Mouse (Mus musculus) CH12.LX (cell line): ENCODE measurements around the gene Gm20388. TPM values are rescaled to one million over a fixed set of nuclear protein-coding genes. Genes with fewer than 3 reads are reported as not detected.

ENCODE experiments used
- DNase-seq: peaks from one replicate; pipeline ENCODE4 v3.0.0-alpha.2; 2013; ENCODE audit errors: extremely low read depth
- H3K27ac ChIP-seq: 2 replicates; pipeline ENCODE4 v1.5.1; 2012; ENCODE audit warnings: low read depth, mild to moderate bottlenecking, control low read depth, moderate library complexity; ENCODE audit not compliant: insufficient read depth
- H3K27me3 ChIP-seq: replicated peaks from 2 replicates; pipeline ENCODE3; 2012; ENCODE audit warnings: inconsistent platforms
- H3K36me3 ChIP-seq, 2 experiments: replicated peaks in 1 of 2; 2 replicates each; pipeline versions ENCODE3 to v1.6.1; 2012; ENCODE audit warnings: inconsistent platforms in 1 of 2, low read length in 1 of 2, mild to moderate bottlenecking in 1 of 2, mixed read lengths in 1 of 2, moderate library complexity in 1 of 2; ENCODE audit not compliant: control insufficient read depth in 1 of 2, insufficient read depth in 1 of 2
- H3K4me1 ChIP-seq, 2 experiments: 2 replicates each; pipeline ENCODE4 v1.6.1; 2012; ENCODE audit warnings: inconsistent platforms in 1 of 2, moderate library complexity in 1 of 2; ENCODE audit not compliant: insufficient read depth in 2 of 2, control insufficient read depth in 1 of 2
- H3K4me2 ChIP-seq: 2 replicates; pipeline ENCODE4 v1.6.1; 2012; ENCODE audit warnings: low read depth, mild to moderate bottlenecking, control low read depth; ENCODE audit not compliant: poor library complexity, insufficient read depth, severe bottlenecking
- H3K4me3 ChIP-seq, 3 experiments: fragments of 150-350 bp in 1 of 3; sonication (generic) in 1 of 3; replicated peaks in 1 of 3; 2 replicates each; pipeline versions ENCODE3 to v1.5.1; 2011 to 2012; ENCODE audit warnings: low read depth in 2 of 3, low read length in 2 of 3, mild to moderate bottlenecking in 2 of 3, moderate library complexity in 2 of 3, control low read depth in 1 of 3, improper control_type of control experiment in 1 of 3, inconsistent platforms in 1 of 3, mixed read lengths in 1 of 3; ENCODE audit not compliant: poor library complexity in 1 of 3
- H3K79me2 ChIP-seq: replicated peaks from 2 replicates; pipeline ENCODE4 v1.6.1; 2012; ENCODE audit warnings: mild to moderate bottlenecking, moderate library complexity; ENCODE audit not compliant: control insufficient read depth, poor library complexity, insufficient read depth, severe bottlenecking; ENCODE audit errors: extremely low read depth
- H3K9ac ChIP-seq: 2 replicates; pipeline ENCODE4 v1.6.1; 2012; ENCODE audit warnings: low read depth, mild to moderate bottlenecking, control low read depth, moderate library complexity; ENCODE audit not compliant: insufficient read depth
- H3K9me3 ChIP-seq: replicated peaks from 2 replicates; pipeline ENCODE3; 2012; ENCODE audit warnings: low read length, inconsistent platforms, mixed read lengths
- BHLHE40 ChIP-seq: IDR thresholded peaks from 2 replicates; pipeline ENCODE4 v1.6.1; 2011; ENCODE audit warnings: mild to moderate bottlenecking, low read depth, low read length, improper control_type of control experiment
- CHD1 ChIP-seq: IDR thresholded peaks from 2 replicates; pipeline ENCODE4 v1.6.1; 2012; ENCODE audit warnings: low read depth, low read length, improper control_type of control experiment, inconsistent platforms
- CHD2 ChIP-seq: IDR thresholded peaks from 2 replicates; pipeline ENCODE4 v1.6.1; 2011; ENCODE audit warnings: low read length, improper control_type of control experiment
- CTCF ChIP-seq, 2 experiments: IDR thresholded peaks in 1 of 2; conservative IDR thresholded peaks in 1 of 2; 2 replicates each; pipeline ENCODE4 v1.5.1; 2011 to 2012; ENCODE audit warnings: low read depth in 2 of 2, low read length in 2 of 2, improper control_type of control experiment in 1 of 2, inconsistent platforms in 1 of 2, mild to moderate bottlenecking in 1 of 2, moderate library complexity in 1 of 2
- EP300 ChIP-seq: IDR thresholded peaks from 2 replicates; pipeline ENCODE4 v1.6.1; 2011; ENCODE audit warnings: low read length, improper control_type of control experiment
- ETS1 ChIP-seq: conservative IDR thresholded peaks from 2 replicates; pipeline ENCODE4 v1.6.1; 2012; ENCODE audit warnings: low read depth, mild to moderate bottlenecking, inconsistent platforms, low read length, improper control_type of control experiment, moderate library complexity
- GABPA ChIP-seq: IDR thresholded peaks from 2 replicates; pipeline ENCODE4 v1.6.1; 2012; ENCODE audit warnings: low read depth, low read length, improper control_type of control experiment, inconsistent platforms; ENCODE audit not compliant: insufficient replicate concordance
- IRF4 ChIP-seq: IDR thresholded peaks from 2 replicates; pipeline ENCODE4 v1.6.1; 2014; ENCODE audit warnings: low read depth, mild to moderate bottlenecking, inconsistent platforms, low read length, improper control_type of control experiment
- MAFK ChIP-seq: IDR thresholded peaks from 2 replicates; pipeline ENCODE4 v1.6.1; 2011; ENCODE audit warnings: low read length, improper control_type of control experiment; ENCODE audit not compliant: insufficient replicate concordance
- MAZ ChIP-seq: IDR thresholded peaks from 2 replicates; pipeline ENCODE4 v1.6.1; 2012; ENCODE audit warnings: low read depth, mild to moderate bottlenecking, inconsistent platforms, low read length, improper control_type of control experiment, moderate library complexity
- MEF2A ChIP-seq: IDR thresholded peaks from 2 replicates; pipeline ENCODE4 v1.6.1; 2014; ENCODE audit warnings: low read depth, mild to moderate bottlenecking, inconsistent platforms, low read length, improper control_type of control experiment, borderline replicate concordance
- NRF1 ChIP-seq: IDR thresholded peaks from 2 replicates; pipeline ENCODE4 v1.6.1; 2014; ENCODE audit warnings: low read depth, mild to moderate bottlenecking, inconsistent platforms, low read length, improper control_type of control experiment, moderate library complexity
- POLR2AphosphoS2 ChIP-seq: IDR thresholded peaks from 2 replicates; pipeline ENCODE4 v1.6.1; 2011; ENCODE audit warnings: low read depth, low read length, improper control_type of control experiment
- TBP ChIP-seq: conservative IDR thresholded peaks from 2 replicates; pipeline ENCODE4 v1.6.1; 2011; ENCODE audit warnings: low read depth, low read length, improper control_type of control experiment
- UBTF ChIP-seq: IDR thresholded peaks from 2 replicates; pipeline ENCODE4 v1.6.1; 2012; ENCODE audit warnings: low read depth, mild to moderate bottlenecking, inconsistent platforms, low read length, improper control_type of control experiment, moderate library complexity
- ZC3H11A ChIP-seq: IDR thresholded peaks from 2 replicates; pipeline ENCODE4 v1.6.1; 2012; ENCODE audit warnings: low read depth, mild to moderate bottlenecking, inconsistent platforms, low read length, improper control_type of control experiment
- ZMIZ1 ChIP-seq: IDR thresholded peaks from 2 replicates; pipeline ENCODE4 v1.6.1; 2012; ENCODE audit warnings: low read depth, mild to moderate bottlenecking, inconsistent platforms, low read length, improper control_type of control experiment
- ZNF384 ChIP-seq: IDR thresholded peaks from 2 replicates; pipeline ENCODE4 v1.6.1; 2012; ENCODE audit warnings: low read depth, low read length, improper control_type of control experiment, inconsistent platforms
- dilution Hi-C: fragments of 300-500 bp; cut with MboI; formaldehyde crosslinking; loops from 2 replicates; pipeline ENCODE4 v1.14.3; 2020; ENCODE audit warnings: low sequenced_read_pairs; ENCODE audit not compliant: extremely low pct_unique_long_range_greater_than_20kb, extremely low pct_ligation_motif_present
- in situ Hi-C: fragments of 300-500 bp; cut with MboI; formaldehyde crosslinking; loops from 3 replicates; pipeline ENCODE4 v1.14.3; 2019; ENCODE audit warnings: low sequenced_read_pairs, low pct_ligation_motif_present, low pct_unique_long_range_greater_than_20kb, mixed read lengths
- polyA plus RNA-seq: library from polyadenylated mRNA; unstranded; fragments of >175 nt; gene quantifications from 2 replicates; pipeline ENCODE4 v1.2.1, GENCODE M21; 2012; ENCODE audit warnings: low read depth; ENCODE audit not compliant: insufficient read length
- total RNA-seq, 2 experiments: library from RNA; depleted of rRNA; stranded (reverse); fragments of 300-350 nt in 1 of 2; fragments of >200 nt in 1 of 2; gene quantifications; 2 replicates each; pipeline ENCODE4 v1.2.3; 2012 to 2014

Gm20388 gene
- total and polyA plus RNA-seq, 3 experiments: 14.8 to 26.3 (median 22.2) TPM

DNA sequence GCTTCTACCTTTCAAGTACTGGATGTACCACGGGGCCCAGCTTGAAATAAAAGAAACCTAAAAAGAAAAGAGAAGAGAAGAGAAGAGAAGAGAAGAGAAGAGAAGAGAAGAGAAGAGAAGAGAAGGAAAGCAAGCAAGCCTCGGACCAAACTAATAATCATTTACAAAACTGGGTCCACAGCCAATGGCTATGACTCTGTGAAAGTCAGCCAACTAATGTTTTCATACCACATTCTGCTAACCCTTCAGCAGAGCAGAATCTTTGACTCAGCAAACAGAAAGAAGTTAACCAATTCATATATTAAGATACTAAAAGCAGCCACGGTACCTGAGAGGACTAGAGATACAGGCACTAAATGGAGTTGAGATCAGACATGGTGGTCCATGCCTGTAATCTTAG, 3381.6 kb downstream of the Gm20388 start:
- in situ Hi-C loops: no loop called here
- peaks cover 6 to 12% of the 10 kb centered on the region in 2 experiments; a peak in 3 of 4 replicates for H3K4me1 ChIP-seq
- H3K27me3 ChIP-seq: no peaks in the 10 kb centered on the region
- no peaks in the 10 kb centered on the region for H3K9me3 ChIP-seq
- no peak overlapping the region for H3K27ac ChIP-seq
- H3K4me3 ChIP-seq: no peak overlapping the region
- H3K9ac ChIP-seq: no peak overlapping the region
- TF ChIP-seq ZMIZ1 (no peak), CTCF (conservative IDR thresholded peaks at IDR 0.05 in 1 of 2, IDR thresholded peaks at IDR 0.05 in 1 of 2; ENCODE audit: low read depth in 2 of 2, low read length in 2 of 2) (no peak), ZC3H11A (no peak), IRF4 (no peak), BHLHE40 (no peak), POLR2AphosphoS2 (no peak), EP300 (no peak), UBTF (no peak), GABPA (no peak), MAFK (no peak), CHD1 (no peak), ZNF384 (no peak), TBP (no peak), CHD2 (no peak), NRF1 (no peak)
- DNase-seq: no peak
- no peaks in the 10 kb centered on the region for H3K79me2 ChIP-seq
- H3K36me3 ChIP-seq: peaks cover 48 to 89% of the 10 kb centered on the region in 2 experiments
- H3K4me2 ChIP-seq: no peak overlapping the region
- dilution Hi-C loops: no loop called here

DNA sequence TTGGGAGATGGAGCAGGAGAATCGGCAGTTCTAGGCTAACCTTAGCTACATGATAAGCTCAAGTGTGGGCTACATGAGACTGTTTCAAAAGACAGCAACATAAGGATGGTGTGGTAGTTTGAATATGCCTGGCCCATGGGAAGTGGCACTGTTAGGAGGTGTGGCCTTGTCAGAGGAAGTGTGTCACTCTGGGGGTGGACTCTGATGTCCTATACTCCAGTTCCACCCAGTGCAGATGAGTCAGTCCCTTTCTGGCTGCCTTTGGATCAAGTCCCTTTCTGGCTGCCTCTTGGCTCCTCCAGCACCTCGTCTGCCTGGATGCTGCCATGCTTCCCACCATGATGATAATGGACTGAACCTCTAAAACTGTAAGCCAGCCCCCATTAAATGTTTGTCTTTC, 3382.1 kb downstream of the Gm20388 start:
- Histone ChIP-seq H3K4me2 (no peak overlapping the region), H3K27me3 (no peaks in the 10 kb centered on the region), H3K9me3 (no peaks in the 10 kb centered on the region), H3K27ac (no peak overlapping the region), H3K4me3 (no peak overlapping the region), H3K36me3 (peaks cover 49 to 88% of the 10 kb centered on the region in 2 experiments), H3K4me1 (peaks cover 4 to 9% of the 10 kb centered on the region in 2 experiments; a peak in 1 of 4 replicates), H3K79me2 (no peaks in the 10 kb centered on the region), H3K9ac (no peak overlapping the region)
- dilution Hi-C loops: no loop called here
- in situ Hi-C loops: no loop called here
- TF ChIP-seq MAZ: no peak
- no peak for TF ChIP-seq ETS1
- TF ChIP-seq MEF2A: no peak
- TF ChIP-seq BHLHE40: no peak
- DNase-seq: no peak
